Mouse (Mus musculus) ovary, postnatal 14 days (tissue): ENCODE data around the gene Rims4.

Source experiments
- DNase-seq: peaks from one replicate; pipeline ENCODE4 v3.0.0; 2022; ENCODE audit warnings: low spot score

Gene Rims4

DNA sequence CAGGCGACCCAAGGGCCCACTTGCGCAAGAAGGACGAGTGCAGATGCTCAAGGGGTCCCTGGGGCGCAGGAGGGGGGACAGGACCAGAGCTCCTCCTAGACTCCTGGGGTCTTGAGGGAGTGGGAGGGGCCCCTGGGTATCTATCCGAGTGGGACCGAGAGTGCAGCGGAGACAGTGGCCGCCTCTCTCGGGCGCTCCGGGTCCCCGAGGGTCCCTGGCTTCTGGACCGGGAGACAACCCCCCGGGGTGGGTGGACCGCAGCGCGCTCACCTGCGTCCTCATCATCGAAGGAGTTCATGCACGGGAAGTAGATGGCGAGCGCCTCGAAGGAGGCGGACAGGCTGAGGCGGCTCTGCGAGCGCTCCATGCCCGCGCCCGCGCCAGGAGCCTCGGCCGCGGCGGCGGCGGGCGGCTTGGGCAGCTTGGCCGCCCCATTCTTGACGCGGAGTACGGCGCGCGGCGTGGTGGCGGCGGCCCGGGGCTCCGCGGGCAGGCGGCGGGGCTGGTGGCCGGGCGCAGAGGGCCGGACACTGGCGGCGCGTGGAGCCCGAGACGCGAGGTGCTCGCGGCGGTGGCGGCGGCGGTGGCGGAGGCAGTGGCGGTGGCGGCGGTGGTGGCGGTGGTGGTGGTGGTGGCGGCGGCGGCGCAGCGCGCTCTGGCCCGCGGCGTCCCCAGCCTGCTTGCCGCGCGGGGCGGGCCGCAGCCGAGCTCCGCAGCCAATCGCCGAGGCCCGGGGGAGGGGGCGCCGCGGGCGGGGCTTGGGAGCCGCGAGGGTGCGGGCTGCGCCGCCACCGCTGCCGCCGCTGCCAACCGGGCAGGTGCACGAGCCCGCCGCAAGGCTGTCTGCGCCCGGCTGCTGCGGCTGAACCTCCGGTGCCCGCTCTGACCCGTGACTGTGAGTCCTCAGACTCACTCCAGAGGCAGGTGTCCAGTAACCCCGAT, at the start of gene Rims4:
Gene Rims4, minus strand, starts transcription at position 367 of the 942 bp plus-strand sequence.
- no peak for DNase-seq

DNA sequence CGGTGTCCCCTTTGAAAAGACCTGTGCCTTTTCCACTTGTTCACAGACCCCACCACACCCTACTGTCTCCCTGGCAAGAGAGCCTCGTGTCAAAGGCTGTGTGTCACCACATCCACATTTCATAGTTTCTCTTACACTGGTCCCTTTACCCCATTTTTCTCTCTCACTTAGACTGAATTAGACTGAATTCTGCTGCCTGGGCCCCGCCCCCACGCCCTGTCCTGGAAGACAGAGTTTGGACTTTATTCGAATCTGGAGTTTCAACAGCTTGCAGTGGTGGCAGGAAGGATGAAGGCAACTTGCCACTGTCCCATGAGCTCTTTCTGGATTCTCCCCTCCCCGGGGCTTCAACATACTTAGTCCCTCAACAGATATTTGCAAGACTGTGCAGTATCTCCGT, 47.2 kb upstream of the Rims4 start:
- no peak for DNase-seq

GRCm38 (mm10) chr2:163964606-163965560, 46.4 kb upstream of the Rims4 start:
- DNase-seq = no peak

DNA sequence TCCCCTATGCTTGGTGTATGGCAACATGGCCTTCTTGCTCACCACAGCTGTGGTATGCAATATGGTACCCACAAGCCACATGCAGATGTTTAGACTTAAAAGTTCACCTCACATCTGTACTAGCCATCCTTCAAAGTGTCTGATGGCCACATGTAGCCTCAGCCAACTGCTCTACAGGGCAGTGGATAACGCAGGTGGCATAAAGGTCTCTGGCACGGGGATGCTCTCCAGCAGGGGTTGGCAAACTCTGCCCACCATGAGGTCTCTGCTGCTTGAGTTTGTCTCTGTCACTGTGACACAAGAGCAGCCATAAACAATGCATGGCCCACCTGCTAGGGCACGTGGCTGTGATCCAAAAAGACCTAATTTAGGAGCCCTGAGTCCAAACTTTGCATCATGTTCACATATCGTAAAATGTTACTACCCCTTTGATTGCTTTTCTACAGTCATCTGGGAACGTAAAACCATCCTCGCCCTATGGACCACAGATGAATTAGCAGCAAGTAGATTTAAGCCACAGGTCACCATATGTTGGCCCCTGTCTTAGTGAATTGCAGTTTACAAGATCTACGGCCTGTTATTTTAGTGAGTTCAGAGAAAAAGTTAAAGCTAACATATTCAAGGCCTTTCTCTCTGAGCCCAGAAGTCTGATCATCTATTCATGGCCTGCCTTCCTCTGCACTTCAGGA, 35.3 kb upstream of the Rims4 start:
- no peak for DNase-seq

GRCm38 (mm10) chr2:163951770-163952169, 33.3 kb upstream of the Rims4 start:
- no peak for DNase-seq

DNA sequence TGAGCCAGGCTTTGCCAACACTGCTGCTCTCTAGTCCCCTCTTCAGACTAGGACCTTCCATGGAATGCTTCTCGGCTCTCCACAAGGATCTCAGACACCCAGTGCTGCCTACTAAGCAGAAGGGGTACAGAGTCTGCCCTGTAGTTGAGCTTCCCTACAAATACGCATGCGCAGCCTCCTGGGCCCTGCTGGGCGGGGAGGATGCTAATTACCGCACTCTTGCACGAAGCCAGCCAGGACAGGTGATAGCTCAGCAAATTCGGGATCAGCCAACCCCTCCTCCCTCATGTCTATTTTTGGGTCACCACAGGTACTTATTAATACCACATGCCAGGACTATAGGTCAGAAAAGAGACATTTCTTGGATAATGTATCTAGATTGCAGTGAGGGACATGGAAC, 29.5 kb upstream of the Rims4 start:
- no peak for DNase-seq

- no peak for DNase-seq
Measured at GRCm38 (mm10) chr2:163946221-163946620, 27.7 kb upstream of the Rims4 start.

DNA sequence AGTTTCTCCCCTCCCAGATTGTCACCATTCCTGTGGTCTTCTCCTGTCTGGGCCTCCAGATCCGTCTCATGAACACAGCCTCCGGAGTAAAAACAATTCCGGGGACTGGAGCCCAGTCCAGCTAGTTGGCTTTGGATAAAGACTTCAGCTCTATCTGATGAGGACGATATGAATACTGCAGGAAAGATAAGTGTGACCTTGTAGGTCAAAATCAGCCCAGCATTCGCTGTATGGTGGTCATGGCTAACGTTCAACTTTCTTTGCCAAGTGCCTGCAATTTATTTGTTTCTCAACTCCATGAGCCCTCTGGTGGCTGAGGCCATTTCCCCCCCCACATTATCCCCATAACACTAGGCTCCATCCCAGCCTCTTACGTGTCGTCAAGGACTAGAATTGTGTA, 26.0 kb upstream of the Rims4 start:
- no peak for DNase-seq

DNA sequence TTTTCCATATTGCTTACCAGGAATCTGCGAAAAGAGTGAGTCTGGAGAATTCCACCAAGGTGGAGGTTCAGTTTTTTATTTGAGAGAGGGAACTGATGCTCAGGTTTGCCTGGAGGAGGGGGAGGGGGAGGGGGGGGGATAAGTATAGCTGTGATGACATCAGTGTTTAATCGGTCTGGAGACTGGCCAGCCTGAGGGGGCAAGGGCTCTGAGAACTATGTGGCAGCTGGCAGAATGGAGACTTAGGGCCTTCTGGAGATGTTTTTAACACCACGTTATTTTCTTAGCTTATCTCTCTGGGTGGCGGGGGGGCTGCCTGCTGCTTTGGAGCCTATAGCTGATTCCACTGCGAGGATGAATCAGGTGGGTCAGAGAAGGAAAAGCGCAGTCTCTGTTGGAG, 24.6 kb upstream of the Rims4 start:
- no peak for DNase-seq

DNA sequence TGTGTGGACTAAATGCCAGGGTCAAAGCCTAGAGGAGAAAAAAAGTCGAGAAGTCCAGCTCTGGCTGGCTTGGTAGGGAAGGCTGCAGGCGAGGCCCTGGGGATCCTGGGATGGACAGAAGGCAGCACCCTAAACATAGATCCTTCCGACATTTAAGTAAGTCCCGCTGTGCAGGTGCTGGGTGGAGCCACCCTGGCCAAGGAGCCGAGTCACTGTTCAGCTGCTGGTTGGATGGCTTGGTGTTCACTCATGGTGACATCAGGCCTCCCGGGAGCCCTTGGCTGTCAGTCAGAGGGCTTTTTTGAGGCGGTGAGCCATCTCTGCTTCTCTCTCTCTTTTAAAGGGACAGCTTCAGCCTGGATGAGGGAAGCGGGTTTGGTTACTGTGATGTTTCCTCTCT, 21.0 kb upstream of the Rims4 start:
- DNase-seq = no peak

- DNase-seq = no peak
Measured at GRCm38 (mm10) chr2:163932151-163932550, 13.7 kb upstream of the Rims4 start.

- no peak for DNase-seq
Measured at GRCm38 (mm10) chr2:163928464-163929200, 10.1 kb upstream of the Rims4 start.

- DNase-seq = no peak
Measured at GRCm38 (mm10) chr2:163925044-163925443, 6.6 kb upstream of the Rims4 start.

DNA sequence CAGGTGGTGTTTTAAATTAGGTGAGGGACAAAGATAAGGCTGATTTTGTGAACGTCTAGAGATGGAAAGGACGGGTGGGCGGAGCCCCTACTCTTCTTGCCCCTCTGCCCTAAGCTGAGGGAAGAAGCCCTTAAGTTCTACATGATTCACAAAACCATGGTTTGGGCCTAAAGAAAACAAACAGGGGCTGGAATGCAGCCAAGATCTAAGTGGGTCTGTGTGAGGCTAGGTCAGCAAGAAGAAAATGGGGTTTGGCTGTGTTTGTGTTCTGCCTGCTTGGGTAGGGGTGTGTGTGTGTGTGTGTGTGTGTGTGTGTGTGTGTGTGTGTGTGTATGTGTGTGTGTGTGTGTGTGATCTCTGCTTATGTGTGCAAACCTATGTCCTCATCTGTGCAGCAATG, 6.0 kb upstream of the Rims4 start:
- DNase-seq = no peak

DNA sequence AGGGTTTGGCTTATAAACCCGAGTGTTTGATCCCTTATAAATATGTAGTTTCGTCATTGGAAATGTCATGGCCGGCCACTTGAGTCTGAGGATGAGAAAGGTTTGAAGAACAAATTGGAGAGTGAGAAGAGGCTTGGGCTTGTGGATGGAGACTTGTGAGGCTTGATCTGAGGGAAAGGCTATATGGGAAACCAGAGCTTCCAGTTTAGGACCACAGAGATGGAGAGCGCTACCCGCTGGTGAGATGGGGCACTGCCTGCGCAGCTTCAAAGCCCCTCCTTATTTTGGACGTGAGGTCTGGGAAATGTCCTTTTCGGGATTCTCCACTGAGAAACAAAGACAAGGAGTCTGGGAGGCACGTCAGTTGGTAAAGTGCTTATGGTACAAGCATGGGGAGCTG, 4.6 kb upstream of the Rims4 start:
- DNase-seq = no peak

DNA sequence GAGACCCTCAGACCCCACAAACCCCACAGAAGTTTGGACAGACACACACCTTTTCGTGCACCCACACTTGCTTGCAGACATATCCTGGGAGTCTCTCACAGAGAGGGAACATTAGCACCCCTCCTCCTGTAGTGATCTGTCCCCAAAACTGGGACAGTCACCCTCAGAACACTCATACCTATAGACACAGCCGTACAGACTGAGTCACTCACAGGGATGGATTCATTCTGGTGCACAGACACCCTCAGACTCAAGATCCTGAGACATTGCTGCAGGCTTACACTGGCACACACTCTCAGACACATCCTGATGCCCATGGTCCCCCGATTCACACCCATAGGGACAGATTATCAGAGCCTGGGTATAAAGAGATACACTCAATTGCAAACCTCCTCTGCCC, 1.1 kb upstream of the Rims4 start:
- DNase-seq = no peak

- no peak for DNase-seq
Measured at GRCm38 (mm10) chr2:163916703-163917102, 1.8 kb downstream of the Rims4 start.

- DNase-seq = no peak
Measured at GRCm38 (mm10) chr2:163915294-163915791, 3.1 kb downstream of the Rims4 start.

DNA sequence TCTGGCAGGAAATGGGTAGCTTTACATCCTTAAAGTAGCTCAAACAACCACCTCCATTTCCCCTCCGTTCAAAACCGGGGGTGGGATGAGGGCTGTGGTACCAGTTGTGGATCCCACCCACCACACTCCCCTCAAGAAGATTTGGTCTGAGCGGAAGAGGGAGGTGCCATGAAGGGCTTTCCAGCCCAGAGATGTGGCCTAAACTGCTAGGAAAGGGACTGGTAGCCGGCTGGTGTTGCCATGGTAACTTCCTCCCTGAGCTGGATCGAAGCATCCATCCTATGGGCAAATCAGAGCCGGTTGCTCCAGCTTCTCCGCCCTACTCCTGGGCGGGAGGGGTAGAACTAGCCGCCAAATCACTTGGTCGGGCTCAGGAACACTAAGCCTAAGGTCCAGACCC, 4.4 kb downstream of the Rims4 start:
- no peak for DNase-seq

DNA sequence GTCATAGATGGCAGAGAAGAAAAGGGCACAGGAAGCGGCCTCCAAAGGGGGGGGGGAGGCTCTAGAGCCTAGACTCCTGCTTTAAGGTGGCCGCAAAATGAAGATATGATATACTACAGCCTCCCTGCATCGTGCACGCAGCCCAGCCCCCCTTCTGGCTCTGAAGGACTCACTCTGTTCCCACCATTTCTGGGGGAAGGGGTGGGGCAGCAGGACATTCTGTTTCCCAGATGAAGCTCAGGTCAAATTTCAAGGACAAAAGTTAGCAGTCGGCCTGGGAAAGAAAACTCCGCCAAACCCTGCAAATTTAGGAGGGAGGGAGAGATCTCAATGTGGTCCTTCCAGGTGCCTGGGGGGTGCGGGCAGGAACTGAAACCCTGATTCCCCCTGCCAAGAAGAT, 4.8 kb downstream of the Rims4 start:
- no peak for DNase-seq

GRCm38 (mm10) chr2:163911826-163912444, 6.5 kb downstream of the Rims4 start:
- no peak for DNase-seq
